Mouse (Mus musculus): ENCODE results near the gene Sox5. TPM values are rescaled to one million over a fixed set of nuclear protein-coding genes. Genes with fewer than 3 reads are reported as not detected.

Sox5 gene
- polyA plus RNA-seq, 1 experiment: 0.81 TPM

DNA sequence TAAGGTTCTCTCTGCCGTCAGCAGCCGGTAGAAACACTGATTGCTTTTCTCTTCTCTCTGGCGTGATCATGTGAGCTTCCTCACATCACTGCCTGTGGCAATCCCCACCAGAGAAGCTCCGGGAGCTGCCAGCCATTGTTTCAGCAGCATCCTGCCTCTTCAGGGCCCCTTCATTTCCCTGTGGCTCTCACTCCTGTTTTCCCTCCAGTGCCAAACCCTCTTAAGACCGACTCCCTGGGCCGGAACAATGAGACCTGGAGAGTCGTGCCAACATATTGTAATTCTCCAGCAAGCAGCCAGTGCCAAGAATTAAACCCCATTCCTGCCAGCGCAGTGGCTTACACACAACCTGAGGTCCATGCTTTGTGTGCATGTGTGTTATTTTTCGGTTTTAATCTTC lies 736.3 kb downstream of the Sox5 start:
- H3K4me1 ChIP-seq (replicated peaks; ENCODE audit: control insufficient read depth, insufficient read depth, low read length): no peaks in the 10 kb centered on the region
- no peak for DNase-seq
- H3K27me3 ChIP-seq (ENCODE audit: control insufficient read depth, insufficient read depth, low read length): no peaks in the 10 kb centered on the region
- WGBS: 86% methylated on average over 9 of the region's 9 CpGs
- TF ChIP-seq CTCF (IDR thresholded peaks at IDR 0.05; ENCODE audit: borderline replicate concordance, control insufficient read depth, extremely low read depth, insufficient read depth, low read length, poor library complexity) (no peak), POLR2A (IDR thresholded peaks at IDR 0.05; ENCODE audit: control insufficient read depth, extremely low read depth, insufficient read depth, low read length, poor library complexity) (no peak)
- no peak overlapping the region for H3K27ac ChIP-seq (ENCODE audit: control insufficient read depth, insufficient read depth, low read length)
- no peaks in the 10 kb centered on the region for H3K36me3 ChIP-seq (ENCODE audit: control insufficient read depth, insufficient read depth, low read length)
- no peak overlapping the region for H3K4me3 ChIP-seq (ENCODE audit: control insufficient read depth, insufficient read depth, low read length)

GRCm38 (mm10) chr6:144044381-144044780 lies 737.4 kb downstream of the Sox5 start:
- 88% methylated on average over 3 of the region's 3 CpGs for WGBS
- H3K36me3 ChIP-seq (ENCODE audit: control insufficient read depth, insufficient read depth, low read length): no peaks in the 10 kb centered on the region
- no peaks in the 10 kb centered on the region for H3K27me3 ChIP-seq (ENCODE audit: control insufficient read depth, insufficient read depth, low read length)
- H3K4me3 ChIP-seq (ENCODE audit: control insufficient read depth, insufficient read depth, low read length): no peak overlapping the region
- H3K4me1 ChIP-seq (replicated peaks; ENCODE audit: control insufficient read depth, insufficient read depth, low read length): no peaks in the 10 kb centered on the region
- TF ChIP-seq POLR2A (IDR thresholded peaks at IDR 0.05; ENCODE audit: control insufficient read depth, extremely low read depth, insufficient read depth, low read length, poor library complexity): no peak
- TF ChIP-seq CTCF (IDR thresholded peaks at IDR 0.05; ENCODE audit: borderline replicate concordance, control insufficient read depth, extremely low read depth, insufficient read depth, low read length, poor library complexity): no peak
- no peak for DNase-seq
- no peak overlapping the region for H3K27ac ChIP-seq (ENCODE audit: control insufficient read depth, insufficient read depth, low read length)

DNA sequence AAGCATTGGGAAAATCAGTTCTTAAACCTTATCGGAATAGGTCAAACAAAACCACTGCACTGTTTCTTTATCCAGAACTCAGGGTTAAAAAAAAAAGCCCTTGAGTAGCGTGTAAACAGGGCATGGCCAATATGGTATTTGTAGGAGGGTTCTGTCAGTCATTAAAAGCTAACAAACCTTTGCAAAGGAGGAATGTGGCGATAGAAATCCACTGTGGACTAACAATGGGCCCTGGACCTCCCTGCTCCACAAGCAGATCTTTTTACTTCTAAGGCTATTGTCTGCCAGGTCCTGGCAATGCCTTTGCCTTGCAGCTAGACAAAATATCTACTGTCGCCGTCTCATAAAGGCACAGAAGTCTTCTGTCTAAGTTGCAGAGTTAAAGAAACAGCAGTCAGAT lies 738.8 kb downstream of the Sox5 start:
- H3K36me3 ChIP-seq (ENCODE audit: control insufficient read depth, insufficient read depth, low read length): no peaks in the 10 kb centered on the region
- 91% methylated on average over 5 of the region's 5 CpGs for WGBS
- no peaks in the 10 kb centered on the region for H3K27me3 ChIP-seq (ENCODE audit: control insufficient read depth, insufficient read depth, low read length)
- no peak for TF ChIP-seq POLR2A (IDR thresholded peaks at IDR 0.05; ENCODE audit: control insufficient read depth, extremely low read depth, insufficient read depth, low read length, poor library complexity)
- no peak for TF ChIP-seq CTCF (IDR thresholded peaks at IDR 0.05; ENCODE audit: borderline replicate concordance, control insufficient read depth, extremely low read depth, insufficient read depth, low read length, poor library complexity)
- H3K27ac ChIP-seq (ENCODE audit: control insufficient read depth, insufficient read depth, low read length): no peak overlapping the region
- no peak for DNase-seq
- H3K4me1 ChIP-seq (replicated peaks; ENCODE audit: control insufficient read depth, insufficient read depth, low read length): no peaks in the 10 kb centered on the region
- H3K4me3 ChIP-seq (ENCODE audit: control insufficient read depth, insufficient read depth, low read length): no peak overlapping the region

GRCm38 (mm10) chr6:144041941-144042340 lies 739.8 kb downstream of the Sox5 start:
- no peak for DNase-seq
- no peaks in the 10 kb centered on the region for H3K27me3 ChIP-seq (ENCODE audit: control insufficient read depth, insufficient read depth, low read length)
- TF ChIP-seq CTCF (IDR thresholded peaks at IDR 0.05; ENCODE audit: borderline replicate concordance, control insufficient read depth, extremely low read depth, insufficient read depth, low read length, poor library complexity) (no peak), POLR2A (IDR thresholded peaks at IDR 0.05; ENCODE audit: control insufficient read depth, extremely low read depth, insufficient read depth, low read length, poor library complexity) (no peak)
- H3K4me3 ChIP-seq (ENCODE audit: control insufficient read depth, insufficient read depth, low read length): no peak overlapping the region
- no peaks in the 10 kb centered on the region for H3K36me3 ChIP-seq (ENCODE audit: control insufficient read depth, insufficient read depth, low read length)
- no peak overlapping the region for H3K27ac ChIP-seq (ENCODE audit: control insufficient read depth, insufficient read depth, low read length)
- WGBS: 93% methylated on average over 9 of the region's 9 CpGs
- H3K4me1 ChIP-seq (replicated peaks; ENCODE audit: control insufficient read depth, insufficient read depth, low read length): no peaks in the 10 kb centered on the region

DNA sequence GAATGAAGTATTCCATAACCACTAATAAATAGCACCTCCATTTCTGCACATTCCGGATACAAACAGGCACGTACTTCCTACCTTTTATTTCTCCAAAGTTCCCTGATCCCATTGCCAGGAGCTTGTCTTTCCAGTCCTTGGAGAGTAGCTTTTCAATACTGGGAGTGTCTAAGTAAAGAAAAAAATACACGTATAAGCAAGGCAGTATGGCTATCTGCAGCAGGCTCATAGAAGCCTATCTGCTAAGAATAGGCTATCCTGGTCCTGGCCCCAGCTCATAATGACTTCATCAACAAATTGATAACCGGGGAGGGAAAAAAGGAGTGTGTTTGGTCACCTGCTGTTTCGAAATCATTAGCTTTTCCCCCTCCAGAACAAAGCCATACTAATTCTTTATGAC lies 740.6 kb downstream of the Sox5 start:
- DNase-seq: no peak
- 93% methylated on average over 5 of the region's 5 CpGs for WGBS
- no peak overlapping the region for H3K27ac ChIP-seq (ENCODE audit: control insufficient read depth, insufficient read depth, low read length)
- H3K4me3 ChIP-seq (ENCODE audit: control insufficient read depth, insufficient read depth, low read length): no peak overlapping the region
- TF ChIP-seq POLR2A (IDR thresholded peaks at IDR 0.05; ENCODE audit: control insufficient read depth, extremely low read depth, insufficient read depth, low read length, poor library complexity) (no peak), CTCF (IDR thresholded peaks at IDR 0.05; ENCODE audit: borderline replicate concordance, control insufficient read depth, extremely low read depth, insufficient read depth, low read length, poor library complexity) (no peak)
- no peaks in the 10 kb centered on the region for H3K36me3 ChIP-seq (ENCODE audit: control insufficient read depth, insufficient read depth, low read length)
- no peaks in the 10 kb centered on the region for H3K27me3 ChIP-seq (ENCODE audit: control insufficient read depth, insufficient read depth, low read length)
- no peaks in the 10 kb centered on the region for H3K4me1 ChIP-seq (replicated peaks; ENCODE audit: control insufficient read depth, insufficient read depth, low read length)

- Histone ChIP-seq H3K27me3 (ENCODE audit: control insufficient read depth, insufficient read depth, low read length) (no peaks in the 10 kb centered on the region), H3K4me3 (ENCODE audit: control insufficient read depth, insufficient read depth, low read length) (no peak overlapping the region), H3K27ac (ENCODE audit: control insufficient read depth, insufficient read depth, low read length) (no peak overlapping the region), H3K4me1 (replicated peaks; ENCODE audit: control insufficient read depth, insufficient read depth, low read length) (no peaks in the 10 kb centered on the region), H3K36me3 (ENCODE audit: control insufficient read depth, insufficient read depth, low read length) (no peaks in the 10 kb centered on the region)
- WGBS: 98% methylated on average over 7 of the region's 7 CpGs
- DNase-seq: no peak
- TF ChIP-seq POLR2A (IDR thresholded peaks at IDR 0.05; ENCODE audit: control insufficient read depth, extremely low read depth, insufficient read depth, low read length, poor library complexity) (no peak), CTCF (IDR thresholded peaks at IDR 0.05; ENCODE audit: borderline replicate concordance, control insufficient read depth, extremely low read depth, insufficient read depth, low read length, poor library complexity) (no peak)
Measured at GRCm38 (mm10) chr6:144040349-144040748, 741.4 kb downstream of the Sox5 start.

DNA sequence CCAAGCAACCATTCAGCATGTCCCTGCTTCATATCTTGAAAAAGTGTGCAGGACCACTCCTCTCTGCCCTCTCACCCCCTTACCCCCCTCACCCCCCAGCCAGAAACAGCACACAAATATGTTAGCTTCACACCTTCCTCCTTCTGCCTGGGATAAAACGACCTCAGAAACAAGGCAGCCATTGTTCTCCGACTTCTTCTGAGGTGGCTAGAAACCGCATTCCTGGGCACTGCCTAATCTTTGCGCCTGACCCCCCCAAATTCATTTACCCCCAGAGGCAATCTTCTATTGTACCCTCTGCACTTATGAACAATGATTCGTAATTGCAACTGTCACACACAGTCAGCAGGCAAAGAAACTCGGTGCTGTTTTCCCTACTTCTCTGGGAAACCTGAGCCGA lies 742.6 kb downstream of the Sox5 start:
- Histone ChIP-seq H3K4me3 (ENCODE audit: control insufficient read depth, insufficient read depth, low read length) (no peak overlapping the region), H3K4me1 (replicated peaks; ENCODE audit: control insufficient read depth, insufficient read depth, low read length) (no peaks in the 10 kb centered on the region), H3K27ac (ENCODE audit: control insufficient read depth, insufficient read depth, low read length) (no peak overlapping the region), H3K27me3 (ENCODE audit: control insufficient read depth, insufficient read depth, low read length) (no peaks in the 10 kb centered on the region), H3K36me3 (ENCODE audit: control insufficient read depth, insufficient read depth, low read length) (no peaks in the 10 kb centered on the region)
- DNase-seq: no peak
- WGBS: 80% methylated on average over 7 of the region's 7 CpGs
- TF ChIP-seq POLR2A (IDR thresholded peaks at IDR 0.05; ENCODE audit: control insufficient read depth, extremely low read depth, insufficient read depth, low read length, poor library complexity): no peak
- no peak for TF ChIP-seq CTCF (IDR thresholded peaks at IDR 0.05; ENCODE audit: borderline replicate concordance, control insufficient read depth, extremely low read depth, insufficient read depth, low read length, poor library complexity)
